Mouse (Mus musculus) erythroid progenitor cell, adult 5-6 weeks (primary cell): Measurements from ENCODE around the gene Col6a5. TPM values are rescaled to one million over a fixed set of nuclear protein-coding genes. Genes with fewer than 3 reads are reported as not detected.

Experiments
- ATAC-seq: replicated peaks from 2 replicates; pipeline ENCODE4 v1.8.0; 2016; ENCODE audit warnings: moderate number of reproducible peaks, mild to moderate bottlenecking, moderate TSS enrichment, inconsistent platforms; ENCODE audit not compliant: poor library complexity, low FRiP score, severe bottlenecking
- total RNA-seq, 2 experiments: library from RNA; stranded (forward) in 1 of 2; stranded (reverse) in 1 of 2; fragments of 150-400 nt in 1 of 2; fragments of 186-747, 209-891 nt in 1 of 2; gene quantifications; 2 replicates each; pipeline versions ENCODE4 v1.2.3 to v1.2.4; 2015 to 2017; ENCODE audit warnings: low replicate concordance in 2 of 2

Gene Col6a5
- total RNA-seq (2015; ENCODE audit: low replicate concordance) (not detected in 2 replicates), total RNA-seq (2017; ENCODE audit: low replicate concordance) (not detected in 2 replicates)

DNA sequence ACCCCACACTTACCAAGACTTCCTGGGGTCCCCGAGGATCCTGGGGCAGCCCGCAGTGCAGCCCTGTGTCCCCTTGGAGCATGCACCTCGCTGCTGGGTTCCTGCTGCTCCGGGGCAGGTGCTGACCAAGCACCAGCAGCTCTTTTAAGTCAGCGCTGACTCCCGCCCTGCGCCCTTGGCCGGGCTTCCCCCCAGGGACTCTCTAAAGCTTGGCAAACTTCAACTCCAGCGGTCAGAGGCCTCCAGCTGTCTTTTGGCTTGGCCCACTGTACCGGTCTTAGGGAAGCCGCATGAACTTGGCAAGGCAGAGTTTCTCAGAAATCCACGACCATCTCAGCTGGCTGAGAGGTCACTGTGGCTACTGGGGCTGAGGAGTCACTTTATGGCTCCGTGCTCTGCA is at the start of gene Col6a5:
Col6a5 (minus strand) TSS at position 111 of the 400 bp plus-strand sequence.
- ATAC-seq = no peak

DNA sequence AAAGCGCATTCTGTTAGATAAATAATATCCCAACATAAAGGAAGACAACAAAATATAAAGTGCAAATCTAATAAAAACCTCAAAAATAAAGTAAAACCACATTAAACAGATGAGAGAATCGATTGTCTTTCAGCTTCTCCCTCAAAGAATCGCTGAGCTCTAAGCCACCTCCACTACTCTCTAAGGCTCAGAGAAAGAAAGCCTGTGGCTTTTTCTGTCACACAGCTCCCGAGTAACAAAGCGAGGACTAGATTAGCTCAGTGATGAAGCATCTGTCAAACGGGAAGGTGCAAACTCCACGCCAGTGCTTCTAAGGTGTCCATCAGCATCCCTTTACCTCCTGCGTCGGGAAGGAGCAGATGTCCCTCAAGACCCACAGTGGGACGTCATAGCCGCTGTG is 37.5 kb upstream of the Col6a5 start:
- ATAC-seq = no peak

DNA sequence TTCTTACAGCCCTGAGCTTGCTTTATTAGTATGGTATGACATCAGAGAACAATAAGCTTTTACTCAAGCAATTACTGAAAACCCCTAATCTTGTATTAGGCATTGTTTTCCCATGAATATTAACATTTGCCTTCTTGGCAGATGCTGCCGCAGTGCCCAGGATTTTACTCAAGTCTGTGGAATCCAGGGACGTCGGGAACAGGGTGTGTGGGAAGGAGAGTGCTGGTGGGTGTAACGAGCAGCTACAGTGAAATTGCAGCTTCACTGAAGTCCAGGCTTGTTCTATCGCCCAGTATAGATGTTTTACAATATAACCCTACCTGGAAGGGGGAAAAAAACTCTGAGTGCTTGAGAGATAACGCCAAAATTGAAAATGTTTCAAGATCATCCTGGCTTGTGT is 32.0 kb upstream of the Col6a5 start:
- ATAC-seq = no peak

DNA sequence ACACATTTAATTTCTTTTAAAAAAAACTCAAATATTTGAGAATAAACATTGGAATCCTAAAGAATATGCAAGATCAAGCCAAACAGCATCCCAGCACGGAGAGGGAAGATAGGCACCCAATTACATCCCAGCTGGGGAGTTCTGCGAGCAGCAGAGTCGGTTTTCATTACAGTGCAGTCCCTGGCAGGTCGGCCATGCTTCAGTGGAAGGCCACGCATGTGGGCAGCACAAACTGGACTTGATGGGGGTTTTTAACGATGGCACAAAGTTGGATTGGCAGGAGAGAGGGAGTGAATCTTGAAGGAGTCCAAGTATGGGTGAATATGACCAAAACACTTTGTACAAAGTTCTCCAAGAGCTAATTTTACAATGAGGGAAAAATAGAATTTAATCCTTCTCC is 29.7 kb upstream of the Col6a5 start:
- no peak for ATAC-seq

DNA sequence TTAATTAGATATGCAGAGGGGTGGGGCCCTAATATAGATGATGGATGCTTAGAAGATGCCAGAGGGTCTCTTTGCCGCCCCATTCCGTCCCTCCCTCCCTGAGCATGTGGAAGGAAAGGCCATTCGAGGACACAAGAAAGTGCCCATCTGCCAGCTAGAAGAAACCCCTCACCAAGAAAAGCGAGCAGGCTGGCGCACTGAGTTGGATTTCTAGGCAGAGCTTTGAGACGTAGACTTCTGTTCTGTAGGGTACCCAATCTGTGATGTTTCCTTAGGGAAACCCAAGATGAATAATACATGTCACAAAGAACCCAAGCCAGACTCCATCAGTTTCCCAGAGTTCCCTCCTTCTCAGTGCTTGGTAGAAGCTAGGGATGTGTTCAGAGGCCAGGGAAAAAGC is 29.0 kb upstream of the Col6a5 start:
- no peak for ATAC-seq

DNA sequence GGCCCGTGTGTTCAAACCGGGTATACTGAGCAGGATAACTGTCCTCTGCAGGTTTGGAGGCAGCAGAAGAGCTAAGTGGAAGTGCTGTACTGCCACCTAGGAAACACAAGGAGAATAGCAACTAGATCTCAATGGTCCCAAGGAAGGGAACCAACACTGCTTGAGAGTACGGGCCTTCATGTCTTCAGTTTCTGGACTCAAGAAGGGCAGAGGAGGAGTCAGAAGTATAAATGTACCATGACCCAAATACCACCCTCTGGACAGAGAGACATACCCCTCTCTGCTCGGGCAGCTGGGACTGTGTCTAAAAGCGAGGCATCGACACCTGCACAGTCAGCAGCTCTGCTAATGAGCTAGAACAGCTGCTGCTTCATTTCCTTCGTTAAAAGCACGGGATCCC is 27.7 kb upstream of the Col6a5 start:
- ATAC-seq = no peak

DNA sequence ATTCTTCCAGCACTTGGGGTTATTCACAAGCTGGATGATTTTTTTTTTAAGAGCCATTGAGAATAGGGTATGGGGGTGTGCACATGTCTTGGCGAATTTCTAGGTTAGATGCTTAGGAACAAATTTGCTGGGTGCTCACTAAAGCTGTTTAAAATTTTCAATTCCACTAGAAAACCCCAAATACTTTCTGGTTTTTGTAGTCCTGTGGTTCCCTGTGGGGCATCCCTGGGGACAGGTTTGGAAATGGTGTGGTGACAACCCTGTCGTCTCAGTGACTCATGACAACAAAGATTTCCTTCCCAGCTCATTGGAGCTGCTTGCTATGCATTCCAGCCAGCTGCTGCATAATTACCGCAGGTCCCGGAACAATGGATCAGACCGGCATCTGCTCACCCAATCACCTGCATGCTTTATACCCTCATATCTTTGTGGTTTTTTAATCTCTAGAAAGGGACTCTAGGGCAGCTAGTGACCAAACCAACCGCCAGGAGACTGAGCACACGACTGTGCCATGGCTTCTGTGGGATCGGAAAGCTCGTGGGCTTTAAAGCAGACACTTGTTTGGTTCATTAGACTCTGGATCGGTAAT is 24.6 kb upstream of the Col6a5 start:
- no peak for ATAC-seq

DNA sequence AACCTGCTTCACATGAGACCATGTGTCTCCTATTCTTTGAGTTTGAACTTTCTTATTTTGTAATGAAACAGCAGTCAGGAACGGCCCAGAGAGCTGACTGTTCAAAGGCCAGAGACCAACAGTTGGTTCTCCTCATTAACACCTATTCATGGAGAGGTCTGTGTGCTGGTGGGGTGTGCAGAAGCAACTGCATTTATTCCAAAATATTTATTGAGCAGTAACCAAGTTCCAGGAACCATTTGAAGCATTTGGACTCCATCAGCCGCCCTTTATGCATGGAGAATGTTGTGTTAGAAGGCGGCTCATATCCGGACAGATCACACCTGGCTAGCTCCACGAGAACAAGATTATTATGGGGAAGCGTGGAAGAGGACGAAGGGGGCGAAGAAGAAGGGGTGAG is 18.0 kb upstream of the Col6a5 start:
- ATAC-seq = no peak

DNA sequence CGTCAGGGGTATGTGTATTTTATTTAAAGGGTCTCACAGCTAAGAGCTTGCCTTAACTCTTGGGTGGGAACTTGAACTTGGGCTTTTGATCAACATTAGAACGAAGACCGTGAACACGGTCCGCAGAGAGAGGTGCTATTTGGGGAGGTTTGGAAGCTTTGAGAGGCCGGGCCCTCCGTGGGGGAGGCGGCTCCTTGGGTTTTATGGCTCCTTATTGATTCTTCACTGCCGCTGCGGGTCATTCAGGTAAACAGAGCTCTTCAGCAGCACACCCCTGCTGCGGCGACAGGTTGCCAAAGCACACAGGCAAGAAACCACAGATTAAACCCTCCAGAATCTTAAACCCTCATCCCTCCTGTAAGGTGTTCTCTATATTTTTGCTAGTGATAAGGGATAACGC is 16.4 kb upstream of the Col6a5 start:
- ATAC-seq = no peak

DNA sequence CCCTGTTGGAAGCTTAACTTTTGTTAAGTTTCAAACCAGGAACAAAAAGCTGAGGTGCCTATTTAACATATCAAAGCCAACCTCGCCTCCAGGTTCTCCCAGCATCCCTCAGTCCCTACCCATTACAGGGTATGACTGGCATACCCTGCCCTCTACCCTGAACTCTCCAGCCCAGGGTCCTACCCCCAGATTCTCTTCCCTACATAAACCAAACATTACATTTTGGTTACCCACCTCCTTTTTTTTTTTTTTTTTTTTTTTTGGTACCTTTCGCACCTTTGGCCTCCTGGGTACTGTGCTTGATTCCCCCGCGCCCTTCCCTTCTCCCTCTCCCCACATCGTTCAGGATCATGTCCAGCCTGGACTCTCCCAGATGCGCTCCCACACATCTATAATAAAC is 15.9 kb upstream of the Col6a5 start:
- ATAC-seq = no peak

DNA sequence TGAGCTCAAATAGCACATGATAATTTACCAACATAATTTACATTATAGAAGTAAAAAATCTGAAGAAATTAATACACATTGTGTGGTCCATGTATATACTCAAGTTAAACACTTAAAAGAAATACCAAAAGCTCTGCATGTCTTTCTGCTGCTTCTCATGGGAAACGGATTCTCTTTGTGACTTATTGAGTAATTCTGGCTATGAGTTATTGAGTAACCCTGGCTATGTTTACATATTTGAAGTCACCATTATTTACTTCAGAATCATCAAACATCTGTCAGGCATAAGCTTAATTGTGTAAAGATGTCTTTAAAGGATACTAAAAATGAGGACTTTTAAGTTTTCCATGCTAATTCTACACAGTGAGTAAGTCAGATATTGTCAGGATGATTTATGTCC is 13.3 kb upstream of the Col6a5 start:
- no peak for ATAC-seq

DNA sequence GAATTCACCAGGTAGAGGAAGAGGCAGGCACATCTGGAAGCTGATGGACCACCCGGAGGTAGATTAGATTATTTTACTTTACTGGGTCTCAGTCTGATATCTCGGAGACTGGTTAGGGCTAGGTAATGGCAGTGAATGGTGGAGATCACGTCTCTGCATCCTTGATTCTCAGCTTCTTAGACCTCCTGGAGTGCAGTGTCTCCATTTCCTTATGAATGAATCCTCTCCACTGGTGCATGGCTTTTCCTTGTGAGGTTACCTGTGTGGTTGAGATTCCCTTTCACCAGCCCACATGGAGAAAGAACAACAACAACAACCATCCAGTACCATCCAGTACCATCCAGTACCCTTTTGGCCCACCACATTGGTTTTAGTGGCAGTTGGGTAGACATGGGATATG is 11.6 kb upstream of the Col6a5 start:
- ATAC-seq = no peak

DNA sequence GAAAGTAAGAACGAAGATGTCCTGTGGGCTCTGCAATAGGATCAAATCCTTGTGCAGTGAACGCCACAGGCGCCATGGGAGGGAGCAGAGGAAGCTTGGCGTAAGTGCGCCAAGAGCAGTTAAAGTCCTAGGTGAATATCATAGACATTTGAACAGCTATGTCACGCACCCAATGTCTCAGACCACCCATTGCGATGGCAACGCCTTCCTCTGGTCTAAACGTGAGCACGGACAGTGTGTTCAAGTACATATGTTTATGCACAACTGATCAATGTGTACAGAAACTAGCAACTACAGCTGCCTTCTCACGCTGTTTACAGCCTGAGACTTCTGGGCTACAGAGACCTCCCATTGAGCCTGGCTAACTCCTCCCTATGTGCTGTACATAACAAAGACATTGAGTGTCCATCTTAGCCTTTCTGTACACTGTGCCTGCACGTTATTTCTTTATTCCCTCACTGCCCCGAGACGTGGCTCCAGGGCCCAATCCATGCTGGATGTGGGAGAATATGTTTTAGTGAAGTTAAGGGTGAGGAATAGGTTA is 11.0 kb upstream of the Col6a5 start:
- ATAC-seq = no peak

DNA sequence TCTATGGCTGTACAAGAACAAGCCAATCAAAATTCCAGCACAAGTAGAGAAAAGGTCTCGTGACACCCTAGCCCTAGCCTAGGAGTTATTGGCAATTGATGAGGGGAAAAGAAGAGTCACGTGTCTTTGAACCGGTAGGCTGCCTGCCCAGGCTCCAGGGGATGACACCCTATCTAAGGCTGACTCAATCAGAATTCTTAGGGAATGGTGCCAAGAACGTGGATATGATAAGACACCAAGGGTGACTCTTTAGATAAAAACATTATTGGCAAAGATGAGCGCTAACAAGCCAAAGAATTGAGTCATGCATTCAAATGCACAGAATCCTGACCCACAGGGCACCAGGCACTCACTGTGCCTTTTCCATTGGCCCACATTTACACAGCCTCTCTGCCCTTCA is 10.5 kb upstream of the Col6a5 start:
- no peak for ATAC-seq

DNA sequence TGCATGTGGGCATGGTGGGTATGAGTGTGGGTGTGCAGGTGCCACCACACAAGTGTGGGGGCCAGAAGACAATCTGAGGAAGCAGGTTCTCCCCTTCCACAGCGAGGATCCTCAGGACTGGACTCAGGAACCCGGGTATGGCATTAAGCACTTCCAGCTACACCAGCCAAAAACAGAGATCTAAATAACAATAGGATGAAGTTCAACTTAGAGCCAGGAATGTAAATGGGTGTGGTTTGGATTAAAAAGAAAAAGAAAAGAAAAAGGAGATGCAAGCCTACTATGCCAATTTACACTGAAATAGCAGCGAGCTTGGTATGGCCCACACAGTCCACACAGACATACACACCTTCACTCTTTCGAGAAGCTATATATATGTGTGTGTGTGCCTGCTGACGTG is 7.5 kb upstream of the Col6a5 start:
- ATAC-seq = no peak

DNA sequence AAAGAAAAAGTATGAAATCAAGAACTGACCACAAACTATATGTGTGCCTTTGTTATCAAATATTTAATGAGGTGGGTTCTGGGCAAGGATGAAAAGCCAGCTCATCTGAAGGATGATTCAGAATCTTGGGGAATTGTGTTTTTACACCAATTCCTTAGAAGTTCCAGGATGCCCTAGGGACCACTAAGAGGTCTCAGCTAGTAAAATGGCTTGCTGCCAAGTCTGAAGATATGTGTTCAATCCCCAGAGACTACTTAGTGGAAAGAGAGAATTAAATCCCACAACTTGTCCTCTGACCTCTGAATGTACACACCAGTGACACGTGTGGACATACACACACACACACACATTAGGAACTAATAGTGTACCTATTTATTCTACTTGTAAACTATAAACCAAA is 1.3 kb downstream of the Col6a5 start:
- no peak for ATAC-seq

DNA sequence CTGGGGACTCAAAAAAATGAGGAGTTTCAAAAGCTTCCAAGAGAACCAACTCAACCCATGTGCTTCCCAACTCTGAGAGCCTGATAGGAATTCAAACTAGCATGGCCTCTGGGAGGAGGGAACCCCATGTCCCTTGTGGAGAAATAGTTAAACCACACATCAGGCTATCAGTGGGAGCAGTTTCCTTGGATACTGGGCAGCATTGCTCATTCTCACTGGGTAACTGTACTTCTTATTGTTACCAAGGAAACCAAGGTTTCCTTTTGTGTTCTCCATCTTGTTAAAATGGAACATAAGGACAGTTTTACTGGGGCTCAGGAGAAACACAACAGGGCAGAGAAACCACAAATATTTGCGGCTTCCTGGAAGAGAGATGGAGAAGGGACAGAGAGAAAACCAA is 10.7 kb downstream of the Col6a5 start:
- ATAC-seq = no peak

DNA sequence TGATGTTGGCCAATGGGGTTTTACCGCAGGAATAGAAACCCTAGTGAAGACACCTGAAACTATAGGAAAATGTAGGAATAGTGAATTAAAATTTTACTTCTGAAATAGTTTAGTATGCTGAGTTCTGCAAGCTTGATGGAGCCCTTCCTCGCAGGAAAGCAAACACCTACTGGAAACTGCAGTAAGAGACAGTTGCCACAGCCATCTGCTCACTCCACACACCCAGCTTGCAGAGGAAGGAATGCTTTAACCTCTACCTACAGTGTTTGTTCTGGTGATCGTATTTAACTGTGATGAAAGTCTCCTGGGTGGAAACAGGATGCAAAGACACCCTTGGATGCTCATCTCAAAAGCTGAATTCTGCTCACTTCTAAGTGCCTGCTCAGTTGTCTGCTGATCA is 12.9 kb downstream of the Col6a5 start:
- no peak for ATAC-seq

DNA sequence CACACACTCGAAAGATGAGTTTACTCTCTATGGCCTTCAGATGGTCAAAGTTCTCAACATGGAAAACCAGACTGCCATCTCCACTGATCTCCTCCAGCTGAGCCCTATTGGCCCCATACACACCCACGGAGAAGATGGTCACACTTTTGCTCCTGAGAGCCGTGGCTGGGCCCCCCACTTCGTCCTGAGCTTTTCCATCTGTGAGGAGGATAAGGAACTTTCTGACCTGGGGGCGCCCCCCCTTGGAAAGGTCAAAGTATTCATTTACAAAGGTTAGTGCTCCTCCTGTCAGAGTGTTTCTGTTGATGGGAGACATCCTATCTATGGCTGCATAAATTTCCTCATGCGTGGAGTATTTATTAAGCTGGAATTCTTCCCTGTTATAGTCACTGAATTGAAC is 26.6 kb downstream of the Col6a5 start:
- ATAC-seq = no peak

DNA sequence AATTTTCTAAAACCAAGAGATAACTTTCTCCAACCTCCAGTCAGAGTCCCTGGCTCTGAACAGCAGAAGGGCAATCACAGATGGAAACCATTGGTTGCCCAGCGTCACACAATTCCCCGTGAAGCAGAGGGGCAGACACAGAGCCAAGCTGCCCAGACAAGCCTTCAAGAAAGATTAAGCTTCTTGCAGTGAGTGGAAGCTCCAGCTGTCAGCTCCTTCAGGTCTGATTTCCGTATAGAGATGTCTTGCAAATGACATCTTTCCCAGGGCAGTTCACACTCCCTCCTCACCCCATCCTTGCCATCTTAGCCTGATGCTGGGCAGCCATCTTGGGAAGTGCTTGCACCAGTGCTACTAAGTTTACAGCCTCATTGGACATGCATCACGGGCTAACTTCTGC is 31.2 kb downstream of the Col6a5 start:
- ATAC-seq = no peak

DNA sequence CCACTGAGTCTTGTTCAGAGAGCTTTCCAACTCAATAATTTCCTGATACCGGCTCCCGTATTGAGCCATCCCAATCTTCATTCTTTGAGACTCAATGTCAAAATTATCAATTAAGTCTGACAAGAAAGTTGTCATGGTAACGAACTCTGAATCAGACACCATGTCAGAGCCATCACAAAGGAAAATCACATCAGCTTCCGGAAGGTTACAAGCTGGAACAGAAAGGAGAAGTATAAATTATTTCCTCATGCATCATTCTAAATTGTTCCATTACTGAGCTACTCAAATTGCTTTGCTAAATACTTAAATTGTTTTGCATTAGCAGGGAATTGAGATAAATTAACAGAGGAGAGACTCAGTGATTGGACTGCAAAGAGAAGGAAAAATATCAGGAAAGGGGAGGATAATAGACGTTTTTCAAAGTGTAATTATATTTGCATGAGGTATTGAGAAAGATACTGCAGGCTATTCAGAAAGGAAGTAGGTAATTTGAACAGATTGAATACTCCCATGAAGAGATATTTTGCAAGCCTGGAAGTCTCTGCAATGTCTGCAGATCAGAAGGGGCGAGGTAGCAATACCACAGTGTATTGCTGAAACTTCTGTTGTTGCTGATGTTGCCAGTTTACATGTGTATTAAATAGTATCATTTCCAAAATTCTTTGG is 31.9 kb downstream of the Col6a5 start:
- ATAC-seq = no peak

DNA sequence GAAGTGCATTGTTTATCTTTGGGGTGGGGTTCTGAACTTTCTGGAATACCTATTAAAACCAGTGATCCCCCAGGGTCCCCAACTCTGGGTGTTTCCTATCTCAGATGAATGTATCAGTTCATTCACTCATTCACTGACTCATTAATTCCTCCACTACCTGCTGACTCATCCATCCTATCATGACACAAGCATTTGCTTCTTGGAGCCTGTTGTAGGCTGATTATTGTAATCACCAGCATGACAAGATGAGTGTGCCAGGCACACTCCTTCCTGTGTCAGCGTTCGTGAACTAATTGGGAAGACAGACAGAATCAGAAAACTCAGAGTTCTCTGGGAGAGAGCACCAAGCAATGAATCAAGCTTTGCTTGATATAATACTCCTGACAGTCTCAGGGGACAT is 36.8 kb downstream of the Col6a5 start:
- no peak for ATAC-seq
